Mouse (Mus musculus) hindbrain, embryonic 16.5 days (tissue): Measurements from ENCODE around the gene Nufip1. TPM values are rescaled to one million over a fixed set of nuclear protein-coding genes. Genes with fewer than 3 reads are reported as not detected.

ENCODE experiments used
- ATAC-seq: fragments of 200-750 bp; cut with Nextera tagmentation; 2 replicates; pipeline ENCODE4 v1.8.0; 2017; ENCODE audit warnings: moderate TSS enrichment, moderate library complexity
- H3K27ac ChIP-seq: fragments of 300-500 bp; sonication (generic); 2 replicates; pipeline ENCODE4 v1.5.1; 2014; ENCODE audit warnings: low read depth, mild to moderate bottlenecking, control low read depth, low read length, moderate library complexity
- H3K27me3 ChIP-seq: fragments of 300-500 bp; sonication (generic); replicated peaks from 2 replicates; pipeline ENCODE4 v1.6.1; 2014; ENCODE audit warnings: low read length; ENCODE audit not compliant: control insufficient read depth, insufficient read depth
- H3K36me3 ChIP-seq: fragments of 300-500 bp; sonication (generic); 2 replicates; pipeline ENCODE4 v1.6.1; 2014; ENCODE audit warnings: mild to moderate bottlenecking, low read length, moderate library complexity, mixed read lengths; ENCODE audit not compliant: control insufficient read depth, insufficient read depth
- H3K4me1 ChIP-seq: fragments of 300-500 bp; sonication (generic); 2 replicates; pipeline ENCODE4 v1.6.1; 2014; ENCODE audit warnings: low read depth, low read length; ENCODE audit not compliant: control insufficient read depth, insufficient read depth
- H3K4me2 ChIP-seq: fragments of 300-500 bp; sonication (generic); 2 replicates; pipeline ENCODE4 v1.6.1; 2014; ENCODE audit warnings: mild to moderate bottlenecking, low read length, control low read depth, moderate library complexity
- H3K4me3 ChIP-seq: fragments of 300-500 bp; sonication (generic); 2 replicates; pipeline ENCODE4 v1.5.1; 2014; ENCODE audit warnings: mild to moderate bottlenecking, low read length, control low read depth, moderate library complexity
- H3K9ac ChIP-seq: fragments of 300-500 bp; sonication (generic); 2 replicates; pipeline ENCODE4 v1.6.1; 2014; ENCODE audit warnings: low read depth, mild to moderate bottlenecking, control low read depth, low read length, moderate library complexity
- H3K9me3 ChIP-seq: fragments of 300-500 bp; sonication (generic); 2 replicates; pipeline ENCODE4 v1.6.1; 2014; ENCODE audit warnings: mild to moderate bottlenecking, low read length, moderate library complexity; ENCODE audit not compliant: control insufficient read depth
- WGBS: fragments of 180-500 bp; shearing (Covaris S2); extraction: QIAGEN DNeasy Blood & Tissue Kit; methylation state at CpG from one replicate; pipeline ENCODE4 v1.1.7; 2014; 5-methylcytosine and 5-hydroxymethylcytosine counted together
- polyA plus RNA-seq: library from polyadenylated mRNA; unstranded; fragments of >200 nt; fragmentation: Nextera tagmentation; extraction: Ambion mirVana; gene quantifications from 2 replicates; pipeline ENCODE4 v1.2.1, GENCODE M21; 2015

Gene Nufip1
- polyA plus RNA-seq, 1 experiment from 2014 or later: 12.4 TPM

DNA sequence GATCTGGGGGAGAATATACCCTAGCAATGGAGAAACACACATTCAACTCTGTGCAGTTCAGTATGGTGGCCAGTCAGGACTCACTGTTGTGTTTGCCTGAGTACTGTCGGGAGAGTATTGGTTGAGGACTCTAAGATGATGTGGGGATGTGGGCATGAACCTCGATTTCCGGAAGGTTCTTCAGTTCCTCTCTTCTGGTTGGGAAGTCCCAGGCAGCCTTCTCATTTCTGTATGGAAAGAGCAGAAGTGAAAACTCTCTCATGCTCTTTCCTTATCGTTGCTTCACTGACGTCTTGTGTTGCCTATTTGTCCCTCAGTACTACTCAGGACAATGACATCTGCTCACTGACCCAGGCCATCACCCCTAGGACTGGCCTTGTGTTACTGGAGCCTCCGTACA is 68.7 kb downstream of the Nufip1 start:
- H3K4me2 ChIP-seq: no peak overlapping the region
- no peak overlapping the region for H3K9ac ChIP-seq
- H3K27me3 ChIP-seq: no peaks in the 10 kb centered on the region
- no peak overlapping the region for H3K4me3 ChIP-seq
- WGBS: 82% methylated on average over 6 of the region's 6 CpGs
- no peaks in the 10 kb centered on the region for H3K9me3 ChIP-seq
- ATAC-seq: no peak
- no peak overlapping the region for H3K27ac ChIP-seq
- peaks cover 5% of the 10 kb centered on the region; the same call in 1 of the 2 replicates for H3K4me1 ChIP-seq
- no peaks in the 10 kb centered on the region for H3K36me3 ChIP-seq

DNA sequence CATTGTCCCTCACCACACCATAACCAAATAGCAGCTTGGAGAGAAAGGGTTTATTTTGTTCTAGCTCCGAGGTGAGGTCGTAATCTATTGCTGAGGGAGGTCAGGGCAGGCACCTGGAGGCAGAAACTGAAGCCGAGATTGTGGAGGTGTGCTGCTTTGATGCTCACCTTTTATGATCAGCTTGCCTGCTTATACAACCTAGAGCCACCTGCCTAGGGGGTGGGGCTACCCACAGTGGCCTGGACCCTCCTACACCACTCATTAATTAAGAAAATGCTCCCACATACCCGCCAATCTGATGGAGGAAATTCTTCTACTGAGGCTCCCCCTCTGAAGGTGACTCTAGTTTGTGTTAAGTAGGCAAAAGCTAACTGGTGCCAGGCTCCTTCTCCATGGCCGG is 74.7 kb downstream of the Nufip1 start:
- Histone ChIP-seq H3K9me3 (no peaks in the 10 kb centered on the region), H3K27ac (no peak overlapping the region), H3K4me2 (no peak overlapping the region), H3K4me1 (no peaks in the 10 kb centered on the region), H3K36me3 (no peaks in the 10 kb centered on the region), H3K9ac (no peak overlapping the region), H3K4me3 (no peak overlapping the region), H3K27me3 (no peaks in the 10 kb centered on the region)
- 86% methylated on average over 5 of the region's 5 CpGs for WGBS
- ATAC-seq: no peak

DNA sequence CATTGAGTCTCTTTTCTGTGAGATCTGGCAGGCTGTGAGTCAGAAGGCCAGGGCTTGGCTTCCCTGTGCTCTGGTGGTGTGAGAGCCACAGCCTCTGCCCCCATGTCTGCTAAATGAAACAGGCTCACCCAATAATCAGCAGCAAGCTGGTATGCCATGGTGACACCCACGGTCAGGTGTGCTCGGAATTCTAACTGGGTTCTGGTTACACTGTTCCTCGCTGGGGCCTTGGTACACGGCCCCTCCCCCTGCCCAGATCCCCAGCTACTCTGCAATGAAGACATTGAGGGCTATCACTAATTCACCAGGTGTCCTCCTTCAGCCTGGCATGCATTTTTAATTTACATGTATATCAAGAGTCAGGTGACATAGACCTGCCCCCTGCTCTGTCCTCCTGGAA is 75.6 kb downstream of the Nufip1 start:
- ATAC-seq: no peak
- 80% methylated on average over 4 of the region's 4 CpGs for WGBS
- H3K36me3 ChIP-seq: no peaks in the 10 kb centered on the region
- H3K9me3 ChIP-seq: no peaks in the 10 kb centered on the region
- no peak overlapping the region for H3K9ac ChIP-seq
- H3K27ac ChIP-seq: no peak overlapping the region
- H3K4me3 ChIP-seq: no peak overlapping the region
- H3K4me2 ChIP-seq: no peak overlapping the region
- no peaks in the 10 kb centered on the region for H3K27me3 ChIP-seq
- H3K4me1 ChIP-seq: no peaks in the 10 kb centered on the region

Other genes with a start within 250 kb of the Nufip1 start
- 6.2 and 6.7 TPM in 2 replicates for gene Kctd4, start 155.9 kb upstream of the Nufip1 start, polyA plus RNA-seq
- gene Gtf2f2, start 100.0 kb upstream of the Nufip1 start, polyA plus RNA-seq: 33.2 and 34.1 TPM in 2 replicates
- gene Gpalpp1, start 131 bp upstream of the Nufip1 start, polyA plus RNA-seq: 9.6 and 12.4 TPM in 2 replicates